Mouse (Mus musculus) kidney, adult 11 months (tissue): ENCODE results near the gene Lpp.
A peak's percentile ranks its signal among the peaks of the same experiment; 100 is the strongest.

Experiments
- DNase-seq: peaks from one replicate; pipeline ENCODE4 v3.0.0; 2022

Lpp gene

DNA sequence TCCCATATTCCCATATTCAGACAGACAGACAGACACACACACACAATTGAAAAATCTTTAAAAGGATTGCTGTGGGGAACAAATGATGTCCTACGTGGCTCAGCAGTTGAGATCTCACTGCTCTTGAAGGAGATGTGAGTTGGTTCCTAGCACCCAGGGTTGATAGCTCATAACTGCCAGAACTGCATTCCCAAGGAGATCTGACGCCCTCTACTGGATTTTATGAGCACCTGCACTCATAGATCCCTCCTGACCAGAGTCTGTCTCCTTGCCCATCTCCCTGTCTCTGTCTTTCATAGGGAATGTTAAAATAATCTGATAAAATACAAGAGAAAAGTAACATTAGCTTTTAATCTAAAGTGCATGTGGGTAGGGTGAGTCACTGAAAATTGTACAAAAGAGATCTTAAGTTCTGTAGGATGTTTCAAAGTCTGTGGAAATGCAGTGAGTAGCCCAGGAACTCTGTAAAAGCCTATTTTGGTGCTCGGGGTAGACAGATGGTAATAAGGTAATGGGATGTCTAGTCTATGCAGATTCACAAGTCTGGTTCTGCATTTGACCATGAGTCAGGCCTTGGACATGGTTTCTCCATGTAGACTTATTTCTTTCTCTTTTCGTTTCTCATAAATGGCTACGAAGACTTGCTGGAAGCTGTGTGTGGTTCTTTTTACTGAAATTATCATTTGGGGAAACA lies 429.0 kb downstream of the Lpp start:
- no peak for DNase-seq

DNA sequence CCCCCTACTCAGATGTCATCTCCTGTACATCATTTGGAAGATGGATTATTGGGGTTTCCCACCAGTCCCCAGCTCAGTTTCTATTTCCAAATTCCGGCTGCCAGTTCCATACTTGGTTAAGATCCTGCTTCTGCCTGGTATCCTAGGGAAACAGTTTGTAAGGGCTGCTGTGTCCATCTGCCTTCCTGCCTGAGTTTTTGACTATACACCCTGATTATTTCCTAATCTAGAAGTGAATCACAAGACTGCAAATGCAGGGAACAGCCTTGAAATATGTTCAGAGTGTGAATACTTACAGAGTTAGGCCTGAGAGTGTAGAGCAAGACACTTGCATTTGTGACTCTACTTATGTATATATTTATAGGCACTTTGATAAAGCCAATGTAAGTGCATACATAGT lies 429.6 kb downstream of the Lpp start:
- DNase-seq = no peak

DNA sequence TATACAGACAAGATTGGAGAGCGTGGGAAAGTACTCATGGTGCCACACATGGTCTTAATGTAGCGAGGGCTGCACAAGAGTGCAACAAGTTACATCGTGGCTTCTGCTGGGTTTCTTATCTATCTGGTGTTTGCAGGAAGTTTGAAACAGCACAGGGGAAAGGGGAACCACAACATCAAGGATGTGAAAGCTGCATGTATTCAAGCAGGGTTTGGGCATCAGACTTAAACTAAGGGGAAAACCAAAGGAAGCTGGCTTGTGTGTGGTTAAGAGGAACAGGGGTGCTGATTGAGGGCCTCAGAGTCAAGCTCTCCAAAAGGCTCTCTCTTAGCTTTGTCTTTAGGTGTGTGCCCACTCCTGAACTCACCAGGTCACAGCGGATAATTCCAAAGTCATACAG lies 433.1 kb downstream of the Lpp start:
- no peak for DNase-seq

DNA sequence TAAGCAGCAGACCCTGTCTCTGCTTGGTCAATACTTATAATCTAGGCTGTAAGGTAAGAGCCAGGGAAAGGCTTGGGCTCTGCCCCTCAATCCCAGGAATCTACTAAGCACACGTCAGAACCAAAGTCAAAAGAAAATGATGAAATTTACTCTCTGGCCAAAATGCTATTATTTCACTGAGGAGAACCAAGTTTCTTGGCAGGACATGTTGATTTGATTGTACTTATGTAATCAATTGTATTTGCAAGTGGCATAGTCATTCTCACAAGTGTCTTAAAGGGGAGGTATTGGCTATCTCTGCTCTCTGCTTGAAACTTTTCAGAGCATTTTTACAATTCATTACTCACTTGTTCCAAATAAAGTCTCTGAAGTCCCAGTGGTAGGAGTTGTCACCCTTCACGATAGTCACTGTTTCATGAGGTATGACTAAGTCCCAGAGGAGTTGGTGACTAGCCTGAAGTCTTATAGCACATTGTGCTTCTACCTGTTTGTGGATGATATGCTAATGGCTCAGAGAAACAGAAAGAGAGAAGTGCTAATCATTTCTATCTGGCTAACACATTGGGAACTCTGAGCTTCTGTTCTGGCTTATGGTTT lies 435.0 kb downstream of the Lpp start:
- DNase-seq = no peak

GRCm38 (mm10) chr16:24829860-24830259 lies 436.6 kb downstream of the Lpp start:
- no peak for DNase-seq

DNA sequence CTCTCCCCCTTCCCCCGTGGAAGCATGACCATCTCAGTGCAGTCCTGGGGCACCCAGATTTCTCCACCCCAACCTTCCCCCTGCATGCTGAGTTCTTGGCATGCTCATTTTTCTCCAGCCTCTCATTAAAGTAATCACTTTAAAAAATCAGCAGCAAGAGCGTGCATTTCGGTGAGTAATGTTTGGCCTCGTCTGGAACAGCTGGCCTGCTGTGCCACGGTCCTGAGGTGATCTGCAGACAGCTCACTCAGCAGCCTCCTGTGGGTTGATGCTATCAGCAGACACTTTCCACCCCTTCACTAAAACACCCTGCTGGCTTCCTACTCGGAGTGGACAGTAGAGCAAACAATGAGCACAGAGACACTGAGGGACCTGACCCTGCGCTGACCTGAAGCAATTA lies 437.6 kb downstream of the Lpp start:
- no peak for DNase-seq

- no peak for DNase-seq
Observed at GRCm38 (mm10) chr16:24833221-24833620, 439.9 kb downstream of the Lpp start.

DNA sequence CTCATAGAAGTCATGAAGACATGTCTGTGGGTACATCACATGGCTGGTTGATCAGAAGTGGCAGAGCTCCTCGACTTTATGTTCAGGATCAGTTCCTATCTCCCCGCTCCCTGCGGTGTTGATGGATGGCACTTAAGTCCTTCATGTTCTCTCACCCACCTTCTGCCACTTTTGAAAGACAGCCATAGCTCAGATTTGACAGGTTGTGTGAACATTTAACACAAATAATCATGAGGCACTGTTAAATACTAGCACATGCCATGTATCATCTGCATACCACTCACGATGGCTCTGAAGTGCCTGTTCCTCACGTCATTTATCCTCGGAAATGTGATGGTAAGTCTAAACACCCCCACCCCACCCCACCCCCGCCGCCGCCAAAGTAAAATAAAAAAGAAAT lies 441.2 kb downstream of the Lpp start:
- no peak for DNase-seq

DNA sequence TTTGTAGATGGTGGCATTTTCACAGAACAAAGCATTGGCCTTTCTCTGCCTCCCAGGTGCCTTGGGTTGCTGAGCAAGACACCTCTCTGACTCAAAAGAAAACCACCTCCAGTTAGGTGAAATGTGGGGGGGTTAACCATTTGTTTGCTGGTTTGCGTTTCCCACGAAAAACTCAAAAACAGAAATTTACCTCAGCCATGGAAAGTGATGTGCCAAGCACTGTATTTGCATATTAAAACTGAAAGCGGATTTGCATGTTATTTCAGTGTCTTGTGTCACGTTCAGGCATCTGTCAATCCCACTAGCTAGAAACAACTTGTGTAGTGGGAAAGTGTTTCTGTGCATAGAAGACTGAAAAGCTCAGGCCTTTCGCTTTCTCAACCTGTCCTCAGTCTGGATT lies 443.2 kb downstream of the Lpp start:
- DNase-seq = no peak

GRCm38 (mm10) chr16:24839018-24839417 lies 445.7 kb downstream of the Lpp start:
- DNase-seq = no peak

DNA sequence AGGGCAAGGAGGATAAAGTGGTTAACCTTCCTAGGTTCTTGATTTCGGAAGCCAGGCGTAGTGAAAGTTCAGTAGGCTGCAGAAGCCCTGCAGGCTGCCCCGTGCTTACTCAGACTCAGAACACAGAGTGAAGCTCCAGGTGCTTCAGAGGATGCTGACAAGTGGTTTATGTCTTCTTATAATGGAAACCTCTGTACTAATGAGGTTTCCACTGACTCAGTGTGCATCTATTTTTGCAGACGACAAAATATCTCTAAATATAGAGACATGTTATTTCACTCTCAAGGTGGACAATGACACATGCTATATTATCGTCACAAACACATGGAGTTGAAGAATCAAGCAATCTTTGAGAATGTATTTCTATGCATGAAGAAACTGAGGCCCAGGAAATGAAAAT lies 446.8 kb downstream of the Lpp start:
- DNase-seq = no peak

GRCm38 (mm10) chr16:24846141-24846540 lies 452.8 kb downstream of the Lpp start:
- DNase-seq = peak; percentile 59

DNA sequence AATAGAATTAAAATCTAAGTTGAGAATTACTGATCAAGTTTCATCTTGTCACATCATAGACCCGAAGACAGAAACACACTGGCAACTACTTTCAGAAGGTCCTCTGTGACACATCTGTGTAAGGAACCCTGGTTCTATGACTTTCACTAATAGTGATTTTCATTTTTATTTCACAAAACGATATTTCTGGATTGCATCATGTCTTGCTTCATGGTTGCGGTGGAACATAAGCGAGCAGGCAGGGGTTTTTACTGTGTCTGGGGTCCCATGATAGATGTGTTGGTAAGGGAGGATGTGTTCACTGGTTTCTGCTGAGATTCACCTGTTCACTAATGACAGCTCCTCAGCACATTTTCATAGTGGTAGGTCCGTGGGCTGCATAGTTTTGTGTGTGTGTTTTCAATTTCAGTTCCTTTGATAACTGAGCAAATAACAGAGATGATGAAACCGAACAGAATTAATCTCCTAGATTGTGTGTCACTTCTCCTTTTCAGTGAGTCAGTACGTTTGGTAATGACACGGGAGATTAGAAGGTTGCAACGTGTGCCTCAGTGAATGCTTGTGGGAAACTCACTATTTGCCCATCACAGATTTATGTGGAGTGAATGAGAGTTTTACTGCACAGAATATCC lies 466.3 kb downstream of the Lpp start:
- DNase-seq = no peak

DNA sequence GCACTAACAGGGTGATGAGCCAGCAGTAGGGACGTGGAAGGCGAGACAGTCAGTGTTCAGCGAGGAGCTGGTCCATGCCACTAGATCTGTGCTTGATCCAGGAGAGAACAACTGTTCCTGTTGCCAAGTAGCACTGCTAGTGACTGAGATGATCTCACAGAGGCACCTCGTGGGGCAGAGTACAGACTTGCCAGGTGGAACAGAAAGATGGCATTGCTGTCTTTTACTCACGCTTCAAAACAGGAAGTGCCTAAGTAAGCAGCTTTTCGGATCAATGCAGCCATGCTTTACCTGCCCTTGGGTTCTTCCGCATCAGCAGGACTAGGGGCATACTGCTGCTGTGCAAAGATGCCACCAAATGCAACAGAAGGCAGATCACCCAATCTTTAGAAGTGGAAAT lies 467.1 kb downstream of the Lpp start:
- peak; percentile 4 for DNase-seq

GRCm38 (mm10) chr16:24861374-24861773 lies 468.1 kb downstream of the Lpp start:
- DNase-seq = no peak

DNA sequence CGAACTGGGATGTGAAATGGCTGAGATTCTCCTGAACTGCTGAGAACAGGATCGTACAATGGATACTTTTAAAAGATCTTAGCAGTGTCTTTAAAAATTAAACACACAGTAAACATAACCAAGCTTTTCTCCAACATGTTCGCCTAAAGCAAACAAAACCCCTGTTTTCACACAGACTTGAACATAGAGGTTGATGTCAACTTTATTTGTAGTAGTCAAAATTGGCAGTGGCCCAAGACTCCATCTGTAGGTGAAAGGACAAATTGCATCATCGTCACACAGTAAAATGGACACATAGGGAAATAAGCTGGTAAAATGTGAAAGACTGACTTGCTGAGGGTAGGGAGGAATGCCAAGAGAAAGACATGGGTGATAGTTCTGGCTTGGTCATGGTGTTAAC lies 480.9 kb downstream of the Lpp start:
- DNase-seq = peak; percentile 21

DNA sequence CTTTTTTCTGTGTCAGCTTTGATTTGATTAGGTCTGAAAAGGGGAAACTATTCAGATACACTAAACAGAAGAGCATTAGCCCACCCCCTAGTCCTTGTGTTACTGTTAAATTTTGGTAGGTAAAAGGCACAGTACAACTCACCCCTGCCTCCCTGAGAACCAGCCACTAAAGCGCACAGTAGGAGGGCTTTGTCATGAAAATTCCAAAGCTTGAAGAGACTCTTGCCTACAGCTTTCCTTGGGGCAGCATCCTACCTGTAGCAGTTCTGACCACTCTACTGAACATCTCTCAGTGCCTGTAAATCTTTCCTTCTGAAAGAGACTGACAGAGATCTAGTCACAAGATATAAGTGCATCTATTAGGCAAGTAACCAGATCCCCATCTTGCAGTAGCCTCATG lies 482.4 kb downstream of the Lpp start:
- no peak for DNase-seq

DNA sequence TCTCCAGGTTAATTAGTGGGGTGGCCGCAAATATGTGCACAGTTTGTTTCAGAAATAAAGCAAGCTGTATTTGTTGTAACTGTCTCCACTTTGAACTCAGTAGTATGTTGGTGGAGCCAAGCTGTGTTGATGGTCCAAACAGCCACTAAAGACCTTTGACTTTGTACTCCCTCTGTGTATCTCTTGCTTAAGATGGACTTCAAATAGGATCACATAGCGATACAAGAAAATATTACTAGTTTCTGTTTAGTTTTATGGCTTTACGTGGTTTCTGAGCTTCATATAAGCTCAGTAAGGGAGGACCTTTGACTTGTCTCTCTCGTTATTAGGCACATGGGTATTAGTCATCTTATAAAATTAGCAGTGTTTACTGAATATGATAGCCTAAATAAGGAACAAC lies 485.7 kb downstream of the Lpp start:
- DNase-seq = no peak

DNA sequence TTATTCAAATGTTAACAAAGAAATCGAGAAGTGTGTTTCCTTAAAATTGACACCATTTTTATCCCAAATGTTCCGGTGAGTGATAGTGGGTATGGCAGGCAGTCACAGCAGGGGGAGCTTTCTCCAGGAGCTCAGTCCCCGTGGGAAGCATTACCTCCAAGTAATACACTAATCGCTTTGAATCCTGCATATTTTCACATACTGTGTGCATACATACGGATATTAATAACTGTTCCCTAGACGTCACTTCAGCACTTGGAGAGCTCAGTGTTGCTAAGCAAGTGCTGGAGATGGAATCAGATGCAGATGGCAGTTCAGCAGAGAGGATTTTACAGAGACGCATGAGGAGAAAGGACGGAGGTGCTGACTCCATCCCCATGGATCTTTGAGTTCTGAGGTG lies 487.4 kb downstream of the Lpp start:
- DNase-seq = no peak

DNA sequence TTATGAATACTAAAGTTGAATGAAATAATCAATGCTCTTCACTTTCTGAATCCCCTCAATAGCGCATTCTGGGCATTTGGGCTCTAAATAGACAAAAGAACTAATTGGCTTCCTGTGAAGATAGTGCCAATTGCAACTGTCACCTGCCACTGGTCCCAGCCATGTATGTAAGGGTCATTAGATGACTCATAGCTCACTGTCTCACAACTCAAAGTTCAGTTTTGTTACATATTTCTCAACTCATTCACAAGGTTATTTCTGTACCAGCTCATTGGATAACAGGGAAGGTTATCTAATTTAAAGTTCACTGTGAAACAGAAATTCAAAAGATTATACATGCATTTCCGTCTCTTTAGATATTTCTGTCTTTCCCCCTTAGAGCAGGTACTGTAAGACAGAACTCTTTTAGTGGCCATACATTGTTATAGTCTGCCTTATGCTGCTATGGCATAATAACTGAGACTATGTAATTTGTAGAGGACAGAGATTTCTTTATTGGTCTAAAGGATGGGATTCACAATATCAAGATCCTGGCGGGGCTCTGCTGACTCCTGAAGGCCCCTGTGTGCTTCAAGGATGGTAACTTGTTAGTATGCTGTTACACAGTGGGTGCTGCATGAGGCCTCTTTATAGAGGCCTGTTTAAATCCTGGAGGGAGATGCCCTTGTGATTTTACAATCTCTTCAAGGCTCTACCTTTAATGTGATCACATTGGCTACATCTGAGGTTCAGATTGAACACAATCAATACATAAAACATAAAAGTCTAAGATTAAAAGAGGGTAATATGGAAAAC lies 488.9 kb downstream of the Lpp start:
- DNase-seq = no peak

DNA sequence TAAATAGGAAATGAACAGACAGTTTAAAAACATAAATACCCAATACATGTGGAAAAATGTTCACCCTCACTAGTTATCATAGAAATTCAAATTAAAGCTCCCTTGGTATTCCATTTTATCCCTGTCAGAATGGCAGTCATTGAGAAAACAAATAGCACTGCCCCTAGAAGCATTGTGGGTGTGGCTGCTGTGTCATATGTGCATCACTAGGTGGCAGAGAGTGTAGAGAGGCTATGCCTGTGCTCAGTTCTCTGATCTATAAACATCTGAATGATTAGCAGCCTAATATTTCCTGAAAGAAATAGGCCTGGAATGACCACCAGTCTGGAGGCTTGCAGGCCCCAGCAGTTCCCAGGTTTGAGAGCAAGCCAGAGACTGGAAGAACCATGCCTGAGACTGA lies 490.7 kb downstream of the Lpp start:
- DNase-seq = no peak

DNA sequence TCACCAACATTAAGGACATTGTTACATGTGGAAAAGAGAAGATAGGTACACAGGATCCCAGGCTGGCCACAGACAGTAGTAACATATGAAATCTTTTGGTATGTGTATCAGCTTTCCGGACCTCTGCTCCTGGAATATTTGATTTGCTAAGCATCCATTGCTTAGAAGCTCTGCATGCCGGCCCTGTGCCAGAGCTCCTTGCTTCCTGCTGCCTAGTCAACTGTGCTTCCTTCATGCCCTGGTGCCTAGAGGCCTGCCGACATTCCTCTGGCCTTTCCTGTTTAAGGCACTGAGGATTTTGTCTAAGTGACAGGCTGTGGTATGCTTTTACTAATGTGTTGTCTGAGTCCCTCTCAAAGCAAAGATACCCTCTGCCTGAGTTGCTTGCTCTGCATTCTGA lies 493.0 kb downstream of the Lpp start:
- peak; percentile 65 for DNase-seq

DNA sequence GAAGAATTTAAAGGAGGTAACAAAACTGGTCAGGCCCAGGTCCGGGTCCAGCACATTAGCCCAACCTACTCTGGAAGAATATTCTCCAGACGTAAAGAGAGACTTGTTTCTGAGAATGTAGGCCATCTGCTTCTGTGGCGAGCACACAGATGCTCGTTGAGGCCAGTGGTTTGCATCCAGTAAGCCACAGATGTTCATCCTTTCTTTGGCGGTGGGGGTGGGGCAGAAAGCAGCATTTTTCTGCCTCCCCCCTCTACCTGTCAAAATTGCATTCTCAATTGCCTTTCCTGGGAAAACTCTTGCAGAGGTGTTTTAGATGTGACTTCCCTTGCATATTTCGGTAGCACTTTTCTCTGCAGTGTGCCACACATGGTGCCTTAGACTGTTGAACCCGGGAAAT lies 493.6 kb downstream of the Lpp start:
- DNase-seq = no peak

- no peak for DNase-seq
Observed at GRCm38 (mm10) chr16:24891453-24891852, 498.1 kb downstream of the Lpp start.
